Mouse (Mus musculus) thymus, adult 2 months (tissue): Measurements from ENCODE around the gene Prep.

Experiments used
- CTCF ChIP-seq: fragments of 200-500 bp; IDR thresholded peaks from 2 replicates; pipeline ENCODE4 v1.5.1; 2012; ENCODE audit warnings: mild to moderate bottlenecking, control low read depth, low read length, moderate library complexity, borderline replicate concordance; ENCODE audit not compliant: control insufficient read depth, poor library complexity, insufficient read depth; ENCODE audit errors: extremely low read depth
- POLR2A ChIP-seq: fragments of 200-500 bp; IDR thresholded peaks from 2 replicates; pipeline ENCODE4 v1.6.1; 2012; ENCODE audit warnings: mild to moderate bottlenecking, low read length, control low read depth, moderate library complexity; ENCODE audit not compliant: control insufficient read depth, poor library complexity, insufficient read depth; ENCODE audit errors: extremely low read depth

GRCm38 (mm10) chr10:45069557-45069956 is 2.6 kb downstream of the Prep start:
- TF ChIP-seq POLR2A (no peak), CTCF (no peak)
